Mouse (Mus musculus) CH12.LX (cell line): ENCODE data around the gene Cdcp1. TPM values are rescaled to one million over a fixed set of nuclear protein-coding genes. Genes with fewer than 3 reads are reported as not detected.

ENCODE experiments used
- DNase-seq: peaks from one replicate; pipeline ENCODE4 v3.0.0-alpha.2; 2013; ENCODE audit errors: extremely low read depth
- H3K27ac ChIP-seq: 2 replicates; pipeline ENCODE4 v1.5.1; 2012; ENCODE audit warnings: low read depth, mild to moderate bottlenecking, control low read depth, moderate library complexity; ENCODE audit not compliant: insufficient read depth
- H3K27me3 ChIP-seq: replicated peaks from 2 replicates; pipeline ENCODE3; 2012; ENCODE audit warnings: inconsistent platforms
- H3K36me3 ChIP-seq, 2 experiments: replicated peaks in 1 of 2; 2 replicates each; pipeline versions ENCODE3 to v1.6.1; 2012; ENCODE audit warnings: inconsistent platforms in 1 of 2, low read length in 1 of 2, mild to moderate bottlenecking in 1 of 2, mixed read lengths in 1 of 2, moderate library complexity in 1 of 2; ENCODE audit not compliant: control insufficient read depth in 1 of 2, insufficient read depth in 1 of 2
- H3K4me1 ChIP-seq, 2 experiments: 2 replicates each; pipeline ENCODE4 v1.6.1; 2012; ENCODE audit warnings: inconsistent platforms in 1 of 2, moderate library complexity in 1 of 2; ENCODE audit not compliant: insufficient read depth in 2 of 2, control insufficient read depth in 1 of 2
- H3K4me2 ChIP-seq: 2 replicates; pipeline ENCODE4 v1.6.1; 2012; ENCODE audit warnings: low read depth, mild to moderate bottlenecking, control low read depth; ENCODE audit not compliant: poor library complexity, insufficient read depth, severe bottlenecking
- H3K4me3 ChIP-seq, 3 experiments: fragments of 150-350 bp in 1 of 3; sonication (generic) in 1 of 3; replicated peaks in 1 of 3; 2 replicates each; pipeline versions ENCODE3 to v1.5.1; 2011 to 2012; ENCODE audit warnings: low read depth in 2 of 3, low read length in 2 of 3, mild to moderate bottlenecking in 2 of 3, moderate library complexity in 2 of 3, control low read depth in 1 of 3, improper control_type of control experiment in 1 of 3, inconsistent platforms in 1 of 3, mixed read lengths in 1 of 3; ENCODE audit not compliant: poor library complexity in 1 of 3
- H3K79me2 ChIP-seq: replicated peaks from 2 replicates; pipeline ENCODE4 v1.6.1; 2012; ENCODE audit warnings: mild to moderate bottlenecking, moderate library complexity; ENCODE audit not compliant: control insufficient read depth, poor library complexity, insufficient read depth, severe bottlenecking; ENCODE audit errors: extremely low read depth
- H3K9ac ChIP-seq: 2 replicates; pipeline ENCODE4 v1.6.1; 2012; ENCODE audit warnings: low read depth, mild to moderate bottlenecking, control low read depth, moderate library complexity; ENCODE audit not compliant: insufficient read depth
- H3K9me3 ChIP-seq: replicated peaks from 2 replicates; pipeline ENCODE3; 2012; ENCODE audit warnings: low read length, inconsistent platforms, mixed read lengths
- CTCF ChIP-seq, 2 experiments: IDR thresholded peaks in 1 of 2; conservative IDR thresholded peaks in 1 of 2; 2 replicates each; pipeline ENCODE4 v1.5.1; 2011 to 2012; ENCODE audit warnings: low read depth in 2 of 2, low read length in 2 of 2, improper control_type of control experiment in 1 of 2, inconsistent platforms in 1 of 2, mild to moderate bottlenecking in 1 of 2, moderate library complexity in 1 of 2
- ELF1 ChIP-seq: IDR thresholded peaks from 2 replicates; pipeline ENCODE4 v1.6.1; 2014; ENCODE audit warnings: low read depth, mild to moderate bottlenecking, inconsistent platforms, low read length, improper control_type of control experiment
- GABPA ChIP-seq: IDR thresholded peaks from 2 replicates; pipeline ENCODE4 v1.6.1; 2012; ENCODE audit warnings: low read depth, low read length, improper control_type of control experiment, inconsistent platforms; ENCODE audit not compliant: insufficient replicate concordance
- HCFC1 ChIP-seq: IDR thresholded peaks from 2 replicates; pipeline ENCODE4 v1.6.1; 2012; ENCODE audit warnings: low read depth, mild to moderate bottlenecking, inconsistent platforms, low read length, improper control_type of control experiment
- JUND ChIP-seq: conservative IDR thresholded peaks from 2 replicates; pipeline ENCODE4 v1.6.1; 2011; ENCODE audit warnings: low read depth, low read length, improper control_type of control experiment
- MAX ChIP-seq: IDR thresholded peaks from 2 replicates; pipeline ENCODE4 v1.6.1; 2011; ENCODE audit warnings: low read length, improper control_type of control experiment
- MEF2A ChIP-seq: IDR thresholded peaks from 2 replicates; pipeline ENCODE4 v1.6.1; 2014; ENCODE audit warnings: low read depth, mild to moderate bottlenecking, inconsistent platforms, low read length, improper control_type of control experiment, borderline replicate concordance
- MXI1 ChIP-seq: IDR thresholded peaks from 2 replicates; pipeline ENCODE4 v1.6.1; 2011; ENCODE audit warnings: mild to moderate bottlenecking, low read depth, low read length, improper control_type of control experiment
- NRF1 ChIP-seq: IDR thresholded peaks from 2 replicates; pipeline ENCODE4 v1.6.1; 2014; ENCODE audit warnings: low read depth, mild to moderate bottlenecking, inconsistent platforms, low read length, improper control_type of control experiment, moderate library complexity
- RAD21 ChIP-seq: IDR thresholded peaks from 2 replicates; pipeline ENCODE4 v1.6.1; 2011; ENCODE audit warnings: low read depth, mild to moderate bottlenecking, low read length, improper control_type of control experiment, moderate library complexity
- RCOR1 ChIP-seq: conservative IDR thresholded peaks from 2 replicates; pipeline ENCODE4 v1.6.1; 2012; ENCODE audit warnings: low read depth, mild to moderate bottlenecking, inconsistent platforms, low read length, improper control_type of control experiment
- TBP ChIP-seq: conservative IDR thresholded peaks from 2 replicates; pipeline ENCODE4 v1.6.1; 2011; ENCODE audit warnings: low read depth, low read length, improper control_type of control experiment
- UBTF ChIP-seq: IDR thresholded peaks from 2 replicates; pipeline ENCODE4 v1.6.1; 2012; ENCODE audit warnings: low read depth, mild to moderate bottlenecking, inconsistent platforms, low read length, improper control_type of control experiment, moderate library complexity
- USF2 ChIP-seq: conservative IDR thresholded peaks from 2 replicates; pipeline ENCODE4 v1.6.1; 2011; ENCODE audit warnings: low read depth, low read length, improper control_type of control experiment
- ZKSCAN1 ChIP-seq: IDR thresholded peaks from 2 replicates; pipeline ENCODE4 v1.6.1; 2012; ENCODE audit warnings: low read depth, inconsistent platforms, low read length, improper control_type of control experiment, borderline replicate concordance
- ZMIZ1 ChIP-seq: IDR thresholded peaks from 2 replicates; pipeline ENCODE4 v1.6.1; 2012; ENCODE audit warnings: low read depth, mild to moderate bottlenecking, inconsistent platforms, low read length, improper control_type of control experiment
- dilution Hi-C: fragments of 300-500 bp; cut with MboI; formaldehyde crosslinking; loops from 2 replicates; pipeline ENCODE4 v1.14.3; 2020; ENCODE audit warnings: low sequenced_read_pairs; ENCODE audit not compliant: extremely low pct_unique_long_range_greater_than_20kb, extremely low pct_ligation_motif_present
- in situ Hi-C: fragments of 300-500 bp; cut with MboI; formaldehyde crosslinking; loops from 3 replicates; pipeline ENCODE4 v1.14.3; 2019; ENCODE audit warnings: low sequenced_read_pairs, low pct_ligation_motif_present, low pct_unique_long_range_greater_than_20kb, mixed read lengths
- polyA plus RNA-seq: library from polyadenylated mRNA; unstranded; fragments of >175 nt; gene quantifications from 2 replicates; pipeline ENCODE4 v1.2.1, GENCODE M21; 2012; ENCODE audit warnings: low read depth; ENCODE audit not compliant: insufficient read length
- total RNA-seq, 2 experiments: library from RNA; depleted of rRNA; stranded (reverse); fragments of 300-350 nt in 1 of 2; fragments of >200 nt in 1 of 2; gene quantifications; 2 replicates each; pipeline ENCODE4 v1.2.3; 2012 to 2014

Gene Cdcp1
- total and polyA plus RNA-seq, 3 experiments: 3.1 to 5.9 (median 3.6) TPM

- no peak overlapping the region for H3K4me2 ChIP-seq
- dilution Hi-C loops: no loop called here
- H3K27me3 ChIP-seq: no peaks in the 10 kb centered on the region
- H3K79me2 ChIP-seq: no peaks in the 10 kb centered on the region
- H3K27ac ChIP-seq: no peak overlapping the region
- 0 out of 4 replicates have a peak, but pooled peaks cover 0 to 5% of the 10 kb centered on the region in 2 experiments for H3K4me1 ChIP-seq
- no peak for DNase-seq
- no peak for TF ChIP-seq HCFC1
- no peak for TF ChIP-seq RCOR1
- TF ChIP-seq TBP: no peak
- no peak for TF ChIP-seq RAD21
- TF ChIP-seq MXI1: no peak
- TF ChIP-seq ZKSCAN1: no peak
- no peak for TF ChIP-seq MEF2A
- 0 out of 2 replicates have a peak, but pooled peaks have one; percentile 18 for TF ChIP-seq ELF1
- TF ChIP-seq, all 38 proteins: peak for 1
- Histone ChIP-seq H3K9ac (no peak overlapping the region), H3K4me3 (no peak overlapping the region), H3K36me3 (peaks cover 0 to 3% of the 10 kb centered on the region in 2 experiments), H3K9me3 (no peaks in the 10 kb centered on the region)
- in situ Hi-C loops: loop anchor here (10.0 kb wide), 1 partner anchor 303 kb away; no protein-coding TSS in a partner anchor
Measured at GRCm38 (mm10) chr9:123152026-123152425, 63.8 kb downstream of the Cdcp1 start.

- no peak overlapping the region for H3K9ac ChIP-seq
- H3K27ac ChIP-seq: no peak overlapping the region
- H3K4me3 ChIP-seq: no peak overlapping the region
- in situ Hi-C loops (loop anchor here (10.0 kb wide), 1 partner anchor 303 kb away; no protein-coding TSS in a partner anchor), dilution Hi-C loops (no loop called here)
- H3K79me2 ChIP-seq: no peaks in the 10 kb centered on the region
- no peaks in the 10 kb centered on the region for H3K9me3 ChIP-seq
- H3K27me3 ChIP-seq: no peaks in the 10 kb centered on the region
- H3K36me3 ChIP-seq: no peaks in the 10 kb centered on the region
- 0 out of 4 replicates have a peak, but pooled peaks cover 0 to 5% of the 10 kb centered on the region in 2 experiments for H3K4me1 ChIP-seq
- TF ChIP-seq MAX (no peak), NRF1 (no peak), USF2 (no peak), HCFC1 (no peak), ZMIZ1 (no peak), ZKSCAN1 (no peak), JUND (no peak), CTCF (conservative IDR thresholded peaks at IDR 0.05 in 1 of 2, IDR thresholded peaks at IDR 0.05 in 1 of 2; ENCODE audit: low read depth in 2 of 2, low read length in 2 of 2) (no peak), UBTF (no peak), GABPA (no peak), TBP (no peak)
- DNase-seq: no peak
- H3K4me2 ChIP-seq: no peak overlapping the region
Measured at GRCm38 (mm10) chr9:123151561-123151960, 64.3 kb downstream of the Cdcp1 start.
